Mouse (Mus musculus) embryonic fibroblast, embryonic 13.5 days (primary cell): ENCODE measurements around the gene Dusp18. TPM values are rescaled to one million over a fixed set of nuclear protein-coding genes. Genes with fewer than 3 reads are reported as not detected.

ENCODE experiments used
- H3K27ac ChIP-seq: 2 replicates; pipeline ENCODE4 v1.5.1; 2012; ENCODE audit warnings: low read length, control low read depth, inconsistent platforms; ENCODE audit not compliant: insufficient read depth
- H3K4me1 ChIP-seq: 2 replicates; pipeline ENCODE4 v1.6.1; 2011; ENCODE audit warnings: low read length; ENCODE audit not compliant: control insufficient read depth, insufficient read depth
- H3K4me3 ChIP-seq: 2 replicates; pipeline ENCODE4 v1.5.1; 2011; ENCODE audit warnings: mild to moderate bottlenecking, control low read depth, low read length; ENCODE audit not compliant: insufficient read depth
- CTCF ChIP-seq: IDR thresholded peaks from 2 replicates; pipeline ENCODE4 v1.5.1; 2011; ENCODE audit warnings: mild to moderate bottlenecking, control low read depth, low read length, moderate library complexity, borderline replicate concordance; ENCODE audit not compliant: insufficient read depth
- POLR2A ChIP-seq: IDR thresholded peaks from 2 replicates; pipeline ENCODE4 v1.6.1; 2011; ENCODE audit warnings: low read depth, mild to moderate bottlenecking, control low read depth, low read length, moderate library complexity
- polyA plus RNA-seq: library from polyadenylated mRNA; stranded (reverse); fragments of >200 nt; gene quantifications from 2 replicates; pipeline ENCODE4 v1.2.4, GENCODE M21; 2011; ENCODE audit warnings: low read depth; ENCODE audit not compliant: missing spikeins, insufficient read length

The Dusp18 gene
- polyA plus RNA-seq: 11.7 and 12.6 TPM in 2 replicates

DNA sequence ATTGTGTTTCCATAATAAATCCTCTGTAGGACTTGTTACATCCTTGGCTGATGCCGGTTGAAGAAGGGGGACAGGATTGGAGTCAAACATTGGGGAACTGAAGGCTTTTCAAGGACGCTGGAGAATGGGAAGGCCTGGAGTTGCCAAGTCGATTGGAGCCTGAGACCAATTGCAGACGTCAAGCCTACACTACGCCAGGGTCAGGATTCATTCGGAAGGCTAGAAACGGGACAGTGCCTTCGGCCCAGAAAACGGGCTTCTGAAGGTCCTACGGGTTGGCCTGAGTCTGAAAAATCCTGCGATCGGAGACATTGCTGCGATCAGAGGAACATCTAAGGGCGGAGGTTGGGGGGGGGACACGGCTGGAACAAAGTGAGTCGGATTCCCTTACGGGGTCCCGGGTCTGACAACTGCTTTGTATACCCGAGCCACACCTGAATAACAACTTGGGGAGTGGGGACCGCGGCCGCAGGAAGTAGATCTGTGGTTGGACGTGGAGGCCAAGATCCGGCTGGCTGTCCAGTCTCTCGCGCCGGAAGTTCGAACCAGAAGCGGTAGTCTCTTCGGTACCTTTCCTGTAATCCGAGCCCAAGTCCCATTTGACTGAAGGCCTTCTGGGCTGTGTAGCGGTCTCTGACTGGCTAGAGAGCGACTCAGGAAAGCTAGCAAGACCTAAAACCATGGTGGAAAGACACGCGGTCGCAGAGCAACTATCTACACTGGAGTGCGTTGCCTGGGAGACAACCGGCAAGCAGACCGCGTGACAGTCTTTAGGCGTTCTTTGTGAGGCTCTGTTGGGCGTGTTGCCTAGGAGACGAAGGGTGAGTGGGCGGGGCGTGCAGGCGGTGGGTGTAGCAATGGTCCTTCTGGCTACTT is at the start of gene Dusp18, which contains the start of gene 4921536K21Rik:
Gene Dusp18 (plus strand): TSS at position 835 of the 876 bp plus-strand sequence.
Gene 4921536K21Rik (minus strand): TSS at position 693 of the 876 bp plus-strand sequence.
- Histone ChIP-seq H3K4me1 (no peaks in the 10 kb centered on the region), H3K4me3 (peak within 1 kb of the TSS; percentile 62), H3K27ac (peak within 1 kb of the TSS; percentile 14)
- TF ChIP-seq CTCF (no peak), POLR2A (peak; percentile 54)

GRCm38 (mm10) chr11:3846351-3846750 is 48.7 kb upstream of the Dusp18 start:
- TF ChIP-seq POLR2A (no peak), CTCF (no peak)
- Histone ChIP-seq H3K4me1 (no peaks in the 10 kb centered on the region), H3K27ac (no peak overlapping the region), H3K4me3 (no peak overlapping the region)

- Histone ChIP-seq H3K4me3 (no peak overlapping the region), H3K27ac (no peak overlapping the region), H3K4me1 (peaks cover 10% of the 10 kb centered on the region)
- TF ChIP-seq CTCF (no peak), POLR2A (no peak)
Observed at GRCm38 (mm10) chr11:3849469-3850314, 45.3 kb upstream of the Dusp18 start.

GRCm38 (mm10) chr11:3850315-3850614 is 44.8 kb upstream of the Dusp18 start:
- Histone ChIP-seq H3K4me1 (peaks cover 10% of the 10 kb centered on the region), H3K4me3 (no peak overlapping the region), H3K27ac (no peak overlapping the region)
- TF ChIP-seq CTCF: no peak
- no peak for TF ChIP-seq POLR2A

GRCm38 (mm10) chr11:3850746-3851277 is 44.2 kb upstream of the Dusp18 start:
- Histone ChIP-seq H3K4me3 (no peak overlapping the region), H3K27ac (no peak overlapping the region), H3K4me1 (peaks cover 10% of the 10 kb centered on the region)
- TF ChIP-seq CTCF (no peak), POLR2A (no peak)

GRCm38 (mm10) chr11:3851872-3852271 is 43.2 kb upstream of the Dusp18 start:
- TF ChIP-seq CTCF (no peak), POLR2A (no peak)
- Histone ChIP-seq H3K4me1 (peaks cover 14% of the 10 kb centered on the region), H3K4me3 (no peak overlapping the region), H3K27ac (no peak overlapping the region)

GRCm38 (mm10) chr11:3853031-3853430 is 42.0 kb upstream of the Dusp18 start:
- Histone ChIP-seq H3K27ac (no peak overlapping the region), H3K4me1 (peaks cover 14% of the 10 kb centered on the region), H3K4me3 (no peak overlapping the region)
- TF ChIP-seq CTCF: no peak
- TF ChIP-seq POLR2A: no peak

DNA sequence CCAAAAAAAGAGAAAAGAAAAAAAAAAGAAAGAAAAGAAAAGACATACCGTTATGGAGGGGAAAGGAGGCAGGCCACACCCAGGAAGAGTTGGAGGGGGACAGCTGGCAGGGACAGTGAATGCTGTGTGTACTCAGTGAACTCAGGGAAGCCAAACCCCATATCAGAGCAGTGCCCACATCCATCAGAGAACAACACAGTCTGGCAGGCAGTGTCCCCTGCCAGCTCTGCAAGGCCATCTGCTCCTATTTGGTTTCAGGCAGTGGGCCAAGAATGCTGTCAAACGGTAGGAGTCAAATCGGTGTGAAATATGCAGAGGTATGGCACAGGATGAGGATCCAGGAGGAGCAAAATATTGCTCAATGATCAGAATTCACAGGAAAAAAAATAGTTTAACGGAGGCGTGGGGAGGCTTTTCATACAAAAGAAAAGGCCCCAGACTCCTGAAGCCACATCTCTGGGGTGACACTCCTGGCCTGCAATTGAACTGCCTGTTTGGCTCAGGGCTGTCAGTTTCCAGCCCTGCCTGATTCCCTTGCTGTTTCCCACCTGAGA is 41.5 kb upstream of the Dusp18 start:
- Histone ChIP-seq H3K4me3 (no peak overlapping the region), H3K27ac (no peak overlapping the region), H3K4me1 (peaks cover 14% of the 10 kb centered on the region)
- TF ChIP-seq POLR2A (no peak), CTCF (no peak)

GRCm38 (mm10) chr11:3854156-3854555 is 40.9 kb upstream of the Dusp18 start:
- TF ChIP-seq CTCF (no peak), POLR2A (no peak)
- Histone ChIP-seq H3K4me3 (no peak overlapping the region), H3K4me1 (peaks cover 14% of the 10 kb centered on the region), H3K27ac (no peak overlapping the region)
